Mouse (Mus musculus) adrenal gland, postnatal 10 days (tissue): ENCODE results near the gene Acot1. TPM values are rescaled to one million over a fixed set of nuclear protein-coding genes. Genes with fewer than 3 reads are reported as not detected.

Source experiments
- DNase-seq: peaks from one replicate; pipeline ENCODE4 v3.0.0; 2021; ENCODE audit warnings: mixed read lengths
- total RNA-seq, 2 experiments: library from RNA; stranded (reverse); gene quantifications; 2 replicates each; pipeline ENCODE4 v1.2.3; 2021

Gene Acot1
- total RNA-seq, 2 experiments from 2014 or later, result 19.9 to 20.0 TPM

DNA sequence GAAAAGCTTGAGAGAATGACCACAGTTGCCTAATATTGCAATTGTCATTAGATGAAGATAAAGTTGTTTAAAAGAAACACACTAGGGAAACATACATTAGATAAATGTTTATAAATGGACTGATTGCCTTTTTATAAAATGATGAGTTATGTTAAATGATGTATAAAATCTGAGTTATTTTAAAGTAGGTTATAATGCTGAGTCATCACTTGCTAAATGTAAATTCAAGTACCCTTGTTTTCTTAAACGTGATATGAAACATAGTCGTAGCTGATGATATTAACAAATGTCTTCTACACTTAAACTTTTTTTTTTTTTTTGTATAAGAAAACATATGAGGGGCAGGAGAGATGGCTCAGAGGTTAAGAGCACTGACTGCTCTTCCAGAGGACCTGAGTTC is 54.5 kb downstream of the Acot1 start:
- DNase-seq, result no peak

DNA sequence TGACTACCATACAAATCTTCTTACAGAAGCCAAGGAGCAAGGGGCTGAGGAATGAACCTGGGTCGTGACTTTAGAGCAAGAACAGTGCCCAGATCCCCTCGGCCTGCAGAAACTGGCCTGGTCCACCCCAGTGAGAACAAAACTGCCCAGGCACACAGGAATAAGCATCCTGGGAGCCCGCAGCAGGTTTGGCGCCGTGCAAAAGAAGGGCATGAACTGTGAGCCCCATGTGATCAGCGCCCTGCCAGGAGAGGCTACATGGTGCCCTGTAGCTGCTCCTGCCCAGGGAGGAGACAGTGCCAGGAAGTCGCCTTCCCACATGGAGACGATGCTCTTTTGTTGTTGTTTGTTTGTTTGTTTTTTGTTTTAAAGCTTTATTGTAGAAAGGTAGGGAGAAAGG is 55.3 kb downstream of the Acot1 start:
- DNase-seq, result no peak

DNA sequence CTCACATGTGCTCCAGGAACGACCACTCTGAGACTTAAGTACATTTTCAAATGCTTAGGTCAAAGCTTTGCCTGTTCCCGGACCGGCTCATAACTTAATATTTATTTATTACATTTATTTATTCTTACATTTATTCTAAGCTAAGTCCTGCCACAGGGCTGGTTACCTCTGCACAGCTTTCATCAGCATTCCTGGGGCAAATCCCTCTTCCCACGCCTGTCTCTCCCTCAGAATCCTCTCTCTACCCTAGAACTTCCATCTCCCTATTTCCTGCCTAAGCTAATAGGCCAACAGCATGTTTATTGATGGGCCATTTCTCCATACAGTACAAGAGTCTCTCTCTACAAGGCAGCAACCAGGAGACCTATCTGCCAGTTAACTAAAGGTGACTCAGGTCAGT is 58.5 kb downstream of the Acot1 start:
- no peak for DNase-seq

Other genes starting within 250 kb of the Acot1 start
- gene Papln, start 245.9 kb upstream of the Acot1 start, total RNA-seq, result 1 to 10 TPM; 7.1 to 9.1 TPM
- 10 to 100 TPM; 44.4 to 51.7 TPM for gene Numb, start 87.6 kb upstream of the Acot1 start, total RNA-seq
- gene Riox1, start 58.9 kb upstream of the Acot1 start, total RNA-seq, result 10 to 100 TPM; 12.1 to 17.8 TPM
- gene Heatr4, start 24.6 kb upstream of the Acot1 start, total RNA-seq, result not detected
- gene Acot2, start 21.6 kb upstream of the Acot1 start, total RNA-seq, result 10 to 100 TPM; 52.7 to 57.5 TPM
- 1 to 10 TPM; 6.2 to 7.8 TPM for gene Acot4, start 28.9 kb downstream of the Acot1 start, total RNA-seq
- not detected for gene Gm49366, start 29.4 kb downstream of the Acot1 start, total RNA-seq
- gene Acot3, start 42.7 kb downstream of the Acot1 start, total RNA-seq, result 1 to 10 TPM; 2.5 to 3.4 TPM
- under 1 TPM; 0.27 to 0.84 TPM for gene Acot5, start 59.8 kb downstream of the Acot1 start, total RNA-seq
- gene Acot6, start 91.2 kb downstream of the Acot1 start, total RNA-seq, result 1 to 10 TPM; 4.8 to 5.3 TPM
- 10 to 100 TPM; 13.1 to 13.2 TPM for gene Dnal1, start 104.9 kb downstream of the Acot1 start, total RNA-seq
- gene Pnma1, start 139.0 kb downstream of the Acot1 start, total RNA-seq, result under 1 TPM; 0.30 to 0.61 TPM
- 10 to 100 TPM; 19.2 to 24.9 TPM for gene Elmsan1, start 209.4 kb downstream of the Acot1 start, total RNA-seq